Mouse (Mus musculus) layer of hippocampus, postnatal 10 days (tissue): ENCODE results near the gene Adnp. TPM values are rescaled to one million over a fixed set of nuclear protein-coding genes. Genes with fewer than 3 reads are reported as not detected.

Experiments
- DNase-seq, 2 experiments: peaks; one replicate each; pipeline ENCODE4 v3.0.0; 2021; ENCODE audit warnings: low spot score in 2 of 2
- long read RNA-seq: library from polyadenylated mRNA; stranded (forward); transcript quantifications from one replicate; pipeline ENCODE4 v2.0.0, GENCODE M21; 2023
- total RNA-seq, 2 experiments: library from RNA; stranded (reverse); gene quantifications; 2 replicates each; pipeline ENCODE4 v1.2.3; 2021

Adnp gene
- total RNA-seq, result 100 to 1,000 TPM; 113 to 115 TPM
- long read RNA-seq, result 0 reads

GRCm38 (mm10) chr2:168206725-168207644 is at the start of gene Adnp:
TSS of gene Adnp (minus strand) at chr2:168207112.
- peak; percentile 97 to 98 for DNase-seq

GRCm38 (mm10) chr2:168256506-168256905 is 49.6 kb upstream of the Adnp start:
- DNase-seq, result no peak

- peak in 1 of 2 experiments; percentile 42 for DNase-seq
Measured at GRCm38 (mm10) chr2:168253822-168254221, 46.9 kb upstream of the Adnp start.

GRCm38 (mm10) chr2:168252639-168253292 is 45.9 kb upstream of the Adnp start:
- peak in 1 of 2 experiments; percentile 49 for DNase-seq

GRCm38 (mm10) chr2:168250270-168250669 is 43.4 kb upstream of the Adnp start:
- peak; percentile 91 to 93 for DNase-seq

- peak; percentile 57 to 71 for DNase-seq
Measured at GRCm38 (mm10) chr2:168248856-168249245, 41.9 kb upstream of the Adnp start.

DNA sequence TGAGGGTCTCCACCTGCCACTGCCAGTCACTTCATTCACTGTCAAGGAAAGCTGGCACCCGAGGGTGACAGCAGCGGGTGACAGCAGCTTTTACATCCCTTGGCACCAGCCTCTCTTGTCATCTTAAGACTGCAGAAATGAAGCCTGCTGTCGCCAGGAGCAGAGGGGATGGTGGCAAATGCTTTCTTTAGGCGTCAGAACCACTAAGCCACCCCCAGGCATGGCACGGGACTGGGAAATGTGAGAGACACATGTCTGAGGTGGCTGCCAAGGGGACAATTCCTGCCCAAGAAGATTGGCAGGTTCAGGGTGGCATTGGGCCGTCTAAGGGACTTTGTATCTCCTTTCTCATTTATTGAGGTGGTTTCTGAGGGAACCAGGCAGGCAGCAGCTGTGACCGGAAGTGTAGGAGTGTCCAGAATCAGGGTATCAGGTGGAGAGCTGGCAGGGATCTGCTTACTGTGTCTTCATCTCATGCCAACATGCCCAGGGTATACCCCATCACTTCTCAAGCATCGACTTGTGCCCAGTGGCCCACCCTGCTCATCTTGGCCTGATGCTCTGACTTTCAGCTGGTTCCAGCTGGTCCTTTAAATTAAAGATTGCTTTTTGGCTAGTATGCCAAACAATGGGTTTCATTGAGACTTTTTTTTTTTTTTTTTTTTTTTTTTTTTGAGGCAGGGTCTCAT is 41.4 kb upstream of the Adnp start:
- no peak for DNase-seq

DNA sequence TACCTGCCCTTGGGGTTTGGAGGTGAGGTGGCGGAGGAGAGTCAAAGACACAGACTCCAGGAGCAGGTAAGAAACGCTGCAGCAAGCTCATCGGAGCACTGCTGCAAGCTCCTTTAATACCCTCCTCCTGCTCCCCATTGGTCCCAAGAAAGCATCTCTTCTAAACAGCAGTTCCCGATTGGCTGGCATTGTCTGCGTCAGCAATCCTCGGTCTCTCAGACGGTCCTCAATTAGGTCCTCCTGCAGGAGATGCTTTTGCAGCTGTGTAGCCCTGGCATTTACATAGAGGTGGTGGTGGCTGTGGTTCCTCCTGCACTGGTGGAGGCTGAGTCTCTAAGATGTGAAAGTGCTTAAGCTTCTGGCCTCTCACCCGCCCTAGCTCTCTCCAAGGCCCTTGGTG is 38.7 kb upstream of the Adnp start:
- DNase-seq, result no peak

- DNase-seq, result no peak
Measured at GRCm38 (mm10) chr2:168243278-168243677, 36.4 kb upstream of the Adnp start.

- DNase-seq, result no peak
Measured at GRCm38 (mm10) chr2:168242841-168243240, 35.9 kb upstream of the Adnp start.

- no peak for DNase-seq
Measured at GRCm38 (mm10) chr2:168238335-168238734, 31.4 kb upstream of the Adnp start.

GRCm38 (mm10) chr2:168233286-168233685 is 26.4 kb upstream of the Adnp start:
- no peak for DNase-seq

DNA sequence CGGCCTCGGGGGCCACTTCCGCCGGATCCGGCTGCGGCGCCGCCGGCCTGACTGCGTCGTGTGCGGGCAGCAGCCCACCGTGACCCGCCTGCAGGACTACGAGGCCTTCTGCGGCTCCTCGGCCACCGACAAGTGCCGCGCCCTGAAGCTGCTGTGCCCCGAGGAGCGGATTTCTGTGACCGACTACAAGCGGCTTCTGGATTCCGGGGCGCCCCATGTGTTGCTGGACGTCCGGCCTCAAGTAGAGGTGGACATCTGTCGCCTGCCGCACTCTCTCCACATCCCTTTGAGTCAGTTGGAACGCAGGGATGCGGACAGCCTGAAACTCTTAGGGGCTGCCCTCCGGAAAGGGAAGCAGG is 24.5 kb upstream of the Adnp start:
- no peak for DNase-seq

GRCm38 (mm10) chr2:168230773-168231470 is 24.0 kb upstream of the Adnp start:
- DNase-seq, result peak in 1 of 2 experiments; percentile 34

DNA sequence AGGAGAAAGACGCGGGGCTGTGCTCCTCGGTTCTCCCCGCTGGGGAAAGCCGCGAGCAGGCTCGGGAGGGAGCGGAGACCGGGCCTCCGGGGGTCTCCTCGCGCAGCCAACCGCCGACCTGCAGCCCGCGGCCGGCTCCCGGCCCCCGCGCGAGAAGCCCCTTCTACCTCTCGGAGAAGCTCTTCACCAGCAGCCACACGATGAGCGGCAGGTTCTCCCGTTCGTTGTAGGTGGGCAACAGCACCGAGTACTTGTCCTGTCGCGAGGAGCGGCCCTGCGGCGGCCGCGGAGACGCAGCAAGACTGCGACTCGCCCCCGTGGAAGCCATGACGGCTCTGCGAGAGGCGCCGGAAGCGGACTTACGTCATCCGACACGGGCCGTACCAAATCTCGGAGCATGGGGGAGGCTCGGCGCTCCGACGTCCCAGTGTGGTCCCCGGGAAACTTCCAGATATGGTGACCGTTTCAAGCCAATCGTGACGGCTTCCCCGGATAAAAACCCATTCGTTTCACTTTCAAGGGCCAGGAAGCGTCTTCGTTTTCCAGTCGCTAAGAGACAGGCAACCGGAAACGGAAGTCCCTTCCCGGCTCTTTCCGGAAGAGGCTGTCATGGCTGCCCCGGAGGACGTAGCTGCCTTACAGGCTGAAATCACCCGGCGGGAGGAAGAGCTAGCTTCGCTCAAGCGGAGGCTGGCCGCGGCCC is 23.3 kb upstream of the Adnp start, which contains the start of the genes Gm20716, Dpm1 and Mocs3:
Gene Gm20716, minus strand, starts transcription at position 339 of the 703 bp plus-strand sequence.
Gene Dpm1, minus strand, starts transcription at position 566 of the 703 bp plus-strand sequence.
Gene Mocs3, plus strand, starts transcription at position 597 of the 703 bp plus-strand sequence.
- peak; percentile 88 to 90 for DNase-seq

GRCm38 (mm10) chr2:168229116-168230025 is 22.5 kb upstream of the Adnp start:
- DNase-seq, result no peak

DNA sequence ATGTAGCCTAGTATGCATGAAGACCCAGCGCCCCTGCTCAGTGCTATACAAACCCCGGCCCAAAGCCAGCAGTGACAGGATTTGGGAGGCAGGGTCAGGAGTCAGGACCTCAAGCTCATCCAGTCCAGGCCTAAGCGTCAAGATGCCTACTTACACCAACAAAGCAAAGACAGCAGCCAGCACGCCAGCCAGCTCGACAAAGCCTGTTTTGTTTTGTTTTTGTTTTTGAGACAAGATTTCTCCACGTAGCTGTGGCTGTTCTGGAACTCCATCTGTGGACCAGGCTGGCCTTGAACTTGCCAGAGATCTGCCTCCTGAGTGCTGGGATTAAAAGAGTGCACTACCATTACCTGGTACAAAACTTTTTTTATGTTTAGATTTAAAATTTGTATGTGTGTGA is 16.4 kb upstream of the Adnp start:
- no peak for DNase-seq

DNA sequence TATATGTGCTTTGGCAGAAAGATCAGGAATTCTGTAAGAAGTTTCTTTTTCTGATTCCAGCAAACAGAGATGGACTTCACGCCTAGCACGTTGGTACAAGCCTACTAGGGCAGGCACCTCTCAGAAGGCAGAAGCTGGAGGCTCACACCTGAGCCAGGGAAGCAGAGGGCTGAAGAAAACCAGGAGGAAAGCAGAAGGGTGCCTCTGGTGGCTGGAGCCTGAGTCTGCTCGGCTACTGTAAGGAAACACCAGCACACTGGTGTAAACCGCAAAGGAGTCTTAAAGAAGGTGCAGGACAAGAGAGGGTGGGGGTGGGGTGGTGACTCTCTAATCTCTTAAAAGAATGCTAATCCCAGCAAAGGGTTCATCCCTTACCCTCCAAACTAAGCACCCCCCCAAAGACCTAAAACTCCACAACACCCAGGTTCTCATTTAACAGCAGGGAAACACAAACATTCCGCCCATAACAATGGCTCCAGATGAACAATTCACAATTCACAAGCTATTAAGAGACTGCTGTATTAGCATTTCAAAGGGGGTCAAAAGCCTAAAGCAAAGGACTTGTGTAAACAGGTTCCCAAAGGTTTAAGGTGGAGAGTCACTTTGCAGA is 7.0 kb upstream of the Adnp start:
- DNase-seq, result no peak

- DNase-seq, result no peak
Measured at GRCm38 (mm10) chr2:168207883-168208282, 971 bp upstream of the Adnp start.
